Mouse (Mus musculus) frontal cortex, adult (tissue): ENCODE measurements around the gene Nsmce4a.
"Not testable (repeated sequence)": the region's sequence is repeated elsewhere in the genome, so short reads cannot be mapped to it uniquely, and the experiment has no call there.

ENCODE experiments used
- ATAC-seq: cut with Nextera tagmentation; 2 replicates; pipeline ENCODE4 v1.9.2; 2017; ENCODE audit warnings: mild to moderate bottlenecking, moderate library complexity, mixed read lengths; ENCODE audit not compliant: low TSS enrichment

Nsmce4a gene

GRCm38 (mm10) chr7:130535174-130535573 lies 37.7 kb downstream of the Nsmce4a start:
- ATAC-seq: no peak

- peak; percentile 94 for ATAC-seq
These were observed 39.3 kb downstream of the Nsmce4a start for GRCm38 (mm10) chr7:130533316-130534260.

DNA sequence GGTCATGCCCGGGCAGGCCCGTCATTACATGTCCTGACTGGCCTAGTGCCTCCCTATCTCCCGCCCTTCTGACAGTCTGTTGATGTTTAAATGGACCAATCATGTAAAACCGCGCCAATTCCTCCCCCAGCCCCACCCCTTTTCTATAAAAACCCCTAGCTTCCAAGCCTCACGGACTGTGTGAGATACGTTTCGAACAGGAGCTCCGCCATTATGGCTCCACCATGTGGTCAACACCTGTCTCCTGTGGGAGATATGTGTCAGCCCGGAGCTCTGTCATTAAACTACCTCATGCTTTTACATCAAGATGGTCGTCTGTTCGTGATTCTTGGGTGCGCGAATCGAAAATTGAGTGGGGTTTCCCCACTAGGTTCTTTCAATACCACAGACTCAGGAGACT lies 41.8 kb downstream of the Nsmce4a start:
- not testable (repeated sequence) for ATAC-seq

GRCm38 (mm10) chr7:130527306-130527705 lies 45.6 kb downstream of the Nsmce4a start:
- no peak for ATAC-seq

DNA sequence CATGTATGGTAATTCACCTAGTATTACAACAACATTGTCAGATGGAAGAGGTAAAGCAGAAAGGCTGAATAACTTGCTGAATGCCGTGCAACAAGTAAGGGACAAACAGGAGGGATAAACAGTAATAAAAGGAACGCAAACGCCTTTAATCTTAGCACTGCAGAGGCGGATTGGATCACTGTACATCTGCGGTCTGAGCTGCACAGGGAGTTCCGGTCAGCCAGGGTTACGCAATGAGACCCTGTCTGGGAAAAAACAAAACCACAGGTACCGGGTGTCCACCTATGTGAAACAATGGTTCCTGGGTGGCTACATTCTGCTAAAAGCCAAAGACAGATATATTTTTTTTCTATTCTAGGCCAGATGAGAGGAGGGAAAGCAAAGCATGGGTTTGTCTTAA lies 49.5 kb downstream of the Nsmce4a start:
- no peak for ATAC-seq

- ATAC-seq: no peak
These were observed 52.0 kb downstream of the Nsmce4a start for GRCm38 (mm10) chr7:130520812-130521422.

GRCm38 (mm10) chr7:130520049-130520425 lies 52.9 kb downstream of the Nsmce4a start, which contains the start of gene Ate1:
TSS of gene Ate1 (minus strand) at chr7:130520369.
- ATAC-seq: peak; percentile 35

DNA sequence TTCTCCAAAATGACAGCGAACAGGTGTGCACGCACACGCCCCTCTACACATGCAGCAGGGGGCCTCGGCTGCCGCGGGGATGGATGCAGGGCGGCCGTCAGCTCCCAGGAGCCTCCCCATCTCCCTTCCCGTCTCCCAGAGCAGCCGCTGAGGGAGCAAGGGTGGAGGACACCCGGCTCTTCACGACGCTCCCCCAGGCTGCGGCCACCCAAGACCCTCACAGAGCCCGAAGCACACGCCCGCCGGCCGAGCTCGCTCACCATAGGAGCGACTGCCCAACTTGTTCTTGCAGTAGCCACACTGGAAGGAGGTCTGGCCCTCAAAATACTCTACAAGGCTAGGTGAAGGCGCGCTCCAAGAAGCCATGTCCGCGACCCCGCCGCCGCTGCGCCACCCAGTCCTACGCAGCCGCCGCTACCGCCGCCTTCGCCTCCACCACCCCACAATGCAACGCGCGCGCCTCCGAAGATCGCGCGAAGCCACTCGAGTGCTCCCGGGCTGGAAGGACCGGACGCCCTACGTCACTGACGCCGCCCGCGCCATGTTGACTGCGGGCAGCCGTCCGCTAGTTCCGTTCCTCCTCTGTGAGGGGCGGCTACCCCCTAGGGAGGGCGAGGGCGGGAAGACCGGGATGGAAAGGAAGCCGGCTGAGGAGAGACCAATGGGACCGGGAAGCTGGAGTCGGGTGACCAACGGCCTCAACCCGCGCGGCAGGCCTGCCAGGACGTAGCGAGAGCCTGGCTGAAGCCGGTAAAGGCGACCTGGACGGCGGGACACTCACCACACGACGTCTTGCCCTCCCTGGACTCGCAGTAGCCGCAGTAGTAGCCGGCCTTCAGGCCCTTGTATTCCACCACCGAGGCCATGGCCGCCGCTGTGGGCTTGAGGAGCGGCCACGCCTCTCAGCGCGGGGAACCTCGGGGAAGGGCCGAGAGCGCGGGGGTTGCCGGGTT lies 53.5 kb downstream of the Nsmce4a start:
- ATAC-seq: peak; percentile 94

DNA sequence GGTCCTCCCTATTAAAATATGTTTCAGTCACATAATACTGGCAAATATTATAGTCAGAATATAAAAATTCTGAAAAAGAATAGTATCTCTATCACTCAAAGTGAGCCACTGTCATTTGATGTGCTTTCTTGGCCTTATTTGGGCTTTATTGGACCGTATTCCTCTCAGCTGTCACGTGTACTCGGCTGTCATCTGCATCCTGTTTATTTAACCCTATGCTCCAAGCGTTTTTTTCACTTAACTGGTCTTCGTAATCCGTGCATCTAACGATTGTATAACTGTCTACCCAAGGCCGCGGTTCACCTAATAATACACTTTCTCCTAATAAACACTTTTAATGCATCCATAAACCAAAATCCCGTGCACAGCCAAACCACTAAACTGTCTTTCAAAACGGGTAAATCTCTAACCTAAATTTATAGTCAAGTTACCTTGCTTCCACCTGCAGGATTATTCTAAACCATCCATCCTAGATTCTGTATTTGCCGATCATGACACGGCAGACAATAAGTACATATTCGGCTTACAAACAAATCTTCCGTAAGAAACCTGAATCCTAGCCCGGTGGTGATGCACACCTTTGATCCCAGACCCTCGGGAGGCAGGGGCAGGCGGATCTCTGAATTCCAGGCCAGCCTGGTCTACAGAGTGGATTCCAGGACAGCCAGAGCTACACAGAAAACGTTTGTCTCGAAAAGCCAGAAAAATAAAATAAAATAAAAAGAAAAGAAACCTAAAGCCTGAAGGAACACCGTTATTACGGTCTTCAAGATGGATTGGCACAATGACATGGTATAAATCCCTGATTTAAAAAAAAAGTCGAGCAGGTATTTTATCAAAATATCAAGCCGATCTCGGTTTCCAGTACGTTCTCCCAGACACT lies 54.5 kb downstream of the Nsmce4a start:
- no peak for ATAC-seq

DNA sequence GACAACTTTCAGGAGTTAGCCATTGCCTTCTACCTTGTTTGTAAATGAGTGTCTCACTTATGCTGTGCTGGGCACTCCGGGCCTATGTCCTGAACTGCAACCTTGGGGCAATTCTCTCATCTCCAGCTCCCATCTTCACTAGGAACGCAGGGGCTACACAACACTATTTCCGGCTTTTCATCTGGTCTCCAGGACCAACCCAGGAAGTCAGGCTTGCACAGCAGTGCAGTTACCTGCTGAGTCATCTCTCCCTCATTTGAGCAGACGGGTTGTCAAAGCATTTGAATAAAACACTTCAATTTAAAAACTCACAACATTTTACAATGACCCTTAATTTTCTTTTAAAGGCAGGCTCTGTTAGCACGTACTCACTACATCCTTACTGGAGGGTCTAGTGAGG lies 62.7 kb downstream of the Nsmce4a start:
- no peak for ATAC-seq

DNA sequence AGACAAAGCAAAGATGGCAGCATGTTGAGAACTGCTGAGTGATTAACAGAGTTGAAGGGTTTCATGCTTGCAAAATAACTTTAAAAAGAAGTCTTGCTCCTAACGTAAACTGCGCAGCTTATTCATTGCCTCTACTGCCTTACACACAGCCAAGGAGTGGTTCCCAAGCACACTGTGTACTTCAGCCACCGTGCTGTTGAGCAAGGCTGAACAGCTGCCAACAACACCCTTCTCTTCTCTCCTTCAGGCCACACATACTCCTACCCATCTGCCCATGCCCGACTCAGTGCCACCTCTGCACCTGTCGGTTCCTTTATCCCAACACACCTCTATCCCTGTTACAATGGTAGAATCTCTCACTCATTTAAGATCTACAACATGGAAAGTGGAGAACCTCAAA lies 69.9 kb downstream of the Nsmce4a start:
- ATAC-seq: no peak; the same call in 1 of the 2 replicates

DNA sequence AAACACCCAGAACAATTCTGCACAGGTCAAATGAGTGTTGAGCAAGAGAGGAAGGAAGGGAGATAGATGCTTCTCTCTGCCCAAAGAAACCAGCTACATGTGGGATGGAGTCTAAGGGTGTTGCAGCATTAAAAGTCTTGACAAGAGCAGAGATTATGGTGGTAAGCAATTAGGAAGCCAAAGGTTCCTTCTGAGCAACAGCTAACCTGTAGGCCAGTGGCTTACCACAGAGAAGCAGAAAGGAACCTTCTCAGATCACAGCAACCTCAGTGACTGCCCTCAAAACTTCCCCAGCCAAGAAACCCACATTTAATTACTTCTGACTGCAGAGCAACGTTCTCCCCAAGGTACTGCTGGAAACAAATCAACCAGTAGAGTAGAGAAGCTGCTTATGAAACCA lies 71.4 kb downstream of the Nsmce4a start:
- no peak; the same call in 1 of the 2 replicates for ATAC-seq

DNA sequence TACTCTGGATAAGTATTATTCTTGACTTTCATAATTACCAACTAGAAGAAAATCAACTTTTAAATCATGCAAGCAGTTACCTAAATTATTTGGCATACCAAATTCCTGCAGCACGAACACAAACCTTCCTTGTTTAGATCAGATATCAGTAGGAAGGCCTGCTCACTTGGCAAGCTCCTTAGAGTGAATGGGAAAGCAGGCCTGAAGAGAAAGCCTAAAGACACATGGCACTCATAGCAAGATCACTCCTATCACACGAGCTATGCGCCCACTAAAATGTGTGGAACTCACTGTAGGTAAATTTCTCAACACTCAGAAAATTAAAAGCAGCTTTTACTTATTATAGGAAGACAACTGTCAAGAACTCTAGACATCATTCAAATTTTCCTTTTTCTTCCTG lies 79.6 kb downstream of the Nsmce4a start:
- ATAC-seq: peak; percentile 78

DNA sequence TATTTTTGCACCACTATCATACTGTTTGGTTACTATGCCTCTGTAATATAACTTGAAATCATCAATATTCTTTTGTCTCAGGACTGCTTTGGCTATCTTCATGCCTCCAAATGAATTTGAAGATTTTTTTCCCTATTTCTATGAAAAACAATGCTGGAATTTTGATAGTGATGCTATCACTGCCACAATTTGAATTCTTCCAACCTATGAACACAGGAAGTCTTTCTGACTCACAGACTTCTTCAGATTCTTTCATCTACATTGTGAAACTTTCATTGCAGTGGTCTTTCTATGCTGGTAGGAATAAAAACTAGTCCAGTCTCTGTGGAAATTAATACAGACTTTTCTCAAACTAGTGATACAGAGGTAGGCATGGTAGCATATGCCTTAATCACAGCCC lies 80.9 kb downstream of the Nsmce4a start:
- ATAC-seq: no peak
